Mouse (Mus musculus) brain, adult 10 weeks (tissue): ENCODE results near the gene 2010300C02Rik. TPM values are rescaled to one million over a fixed set of nuclear protein-coding genes. Genes with fewer than 3 reads are reported as not detected.

Source experiments
- polyA plus RNA-seq: library from polyadenylated mRNA; stranded (reverse); fragments of 350-450 nt; fragmentation: Illumina TruSeq; extraction: RNeasy Lipid Tissue Mini Kit (QIAGEN cat#74804); gene quantifications from one replicate; pipeline ENCODE4 v1.2.3, GENCODE M21; 2015; ENCODE audit warnings: low read depth, low replicate concordance

2010300C02Rik gene
- polyA plus RNA-seq = 138 TPM

DNA sequence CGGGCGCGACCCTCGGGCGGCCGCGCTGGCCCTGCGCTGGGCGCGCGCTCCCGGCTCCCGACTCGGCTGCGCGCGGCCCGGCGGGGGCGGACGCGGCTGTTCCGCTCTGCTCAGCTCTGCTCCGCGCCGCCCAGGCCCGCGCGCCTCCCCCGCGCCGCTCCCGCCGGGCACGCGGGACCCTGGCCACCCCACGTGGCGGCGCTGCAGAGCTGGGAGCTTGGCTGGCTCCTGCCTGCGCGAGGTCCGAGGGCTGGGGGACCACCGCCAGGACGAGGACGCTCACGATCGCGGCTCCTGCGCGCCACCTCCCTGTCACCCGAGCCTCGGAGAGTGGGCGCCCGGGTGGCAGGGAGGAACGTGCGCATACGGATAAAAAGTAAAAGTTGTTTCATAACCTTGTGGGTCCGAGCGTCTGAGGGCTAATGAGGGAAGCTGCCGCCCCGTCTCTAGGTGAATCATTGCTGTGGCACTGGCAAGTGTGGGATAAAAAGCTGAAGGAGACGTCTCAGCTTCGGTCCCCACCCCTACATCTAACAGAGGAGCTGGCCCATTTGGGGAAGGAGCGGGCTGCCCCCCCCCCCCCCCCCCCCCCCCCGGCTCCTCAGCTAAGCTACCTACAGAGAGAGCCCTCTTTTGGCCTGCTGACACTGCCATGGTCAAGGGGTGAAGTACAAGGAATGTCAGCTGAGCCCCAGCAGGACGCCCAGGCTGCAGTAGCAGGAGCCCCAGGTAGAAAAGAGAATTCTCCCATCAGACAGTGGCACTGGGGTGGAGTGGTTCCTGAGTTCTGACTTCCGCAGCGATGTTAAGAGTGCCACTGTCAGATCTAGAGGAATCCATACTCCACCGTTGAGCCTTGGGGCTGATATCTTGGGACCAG lies at the start of gene 2010300C02Rik:
Gene 2010300C02Rik (minus strand): TSS at position 325 of the 880 bp plus-strand sequence.

Other genes with a start within 250 kb of the 2010300C02Rik start
- 14.2 TPM for gene Mgat4a, start 179.1 kb downstream of the 2010300C02Rik start, polyA plus RNA-seq
- gene Tsga10, start 146.3 kb upstream of the 2010300C02Rik start, polyA plus RNA-seq = 13.8 TPM
- 7.9 TPM for gene Lipt1, start 151.7 kb upstream of the 2010300C02Rik start, polyA plus RNA-seq
- 16.2 TPM for gene Mitd1, start 170.3 kb upstream of the 2010300C02Rik start, polyA plus RNA-seq
- gene Mrpl30, start 170.4 kb upstream of the 2010300C02Rik start, polyA plus RNA-seq = 193 TPM
- not detected for gene Lyg2, start 196.4 kb upstream of the 2010300C02Rik start, polyA plus RNA-seq
- gene Lyg1, start 237.7 kb upstream of the 2010300C02Rik start, polyA plus RNA-seq = not detected